In the genomic region with DNA sequence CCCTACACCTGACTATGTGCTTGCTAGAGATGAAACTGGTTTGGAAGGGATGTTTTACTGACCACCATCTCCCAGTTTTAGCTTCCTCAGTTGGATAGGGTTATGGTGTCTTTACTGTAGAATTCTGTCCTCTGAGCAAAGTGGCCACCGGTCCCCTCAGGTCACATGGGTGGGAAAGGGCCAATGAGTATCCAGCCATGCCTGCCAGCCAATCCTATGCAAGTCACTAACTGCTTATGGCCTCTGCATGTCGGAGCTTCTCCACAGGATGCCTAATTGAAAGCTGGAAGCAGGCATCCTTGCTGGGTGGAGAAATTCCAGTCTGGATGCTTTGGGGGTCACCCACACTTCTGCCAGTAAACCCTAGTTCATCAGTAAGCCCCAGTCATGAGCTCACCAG, we compare ENCODE assay signal across 9 mouse cellular contexts. TPM values are rescaled to one million over a fixed set of nuclear protein-coding genes. Genes with fewer than 3 reads are reported as not detected.
A peak's percentile ranks its signal among the peaks of the same experiment; 100 is the strongest.
DNase-seq lines count a peak whose midpoint lies in the region; ATAC-seq and TF ChIP-seq lines count a peak whose summit lies in the region.
"Had no signal": no experiment of that assay in that cellular context is flagged by ENCODE, and none has a peak within 500 bp of the region (broad histone marks: within the 10 kb centered on the region; RNA-seq: fewer than 3 reads in every experiment).

No protein-coding gene starts in this region.

- H3K9me3 ChIP-seq in heart, embryonic 10.5 days = no peaks in the 10 kb centered on the region
- H3K9me3 ChIP-seq in hindbrain, embryonic 12.5 days (replicated peaks) = no peaks in the 10 kb centered on the region
- H3K9me3 ChIP-seq in midbrain, embryonic 13.5 days = no peaks in the 10 kb centered on the region

- intact Hi-C loops in heart, adult 2 months (cut with DNase I) = no loop called here

- WGBS in heart, embryonic 10.5 days = 3% methylated on average over 2 of the region's 2 CpGs
- 7% methylated on average over 2 of the region's 2 CpGs for WGBS in heart, adult 2 months
- WGBS in hindbrain, embryonic 12.5 days = 0% methylated on average over 2 of the region's 2 CpGs
- WGBS in midbrain, embryonic 13.5 days = 2% methylated on average over 2 of the region's 2 CpGs

- DNase-seq in heart, embryonic 10.5 days (ENCODE audit: low spot score) = peak; percentile 88
- DNase-seq in heart, adult 2 months = no peak
- DNase-seq in R1 (ENCODE audit: low read depth, low spot score) = peak; percentile 88
- no peak for DNase-seq in ovary, postnatal 10 days (ENCODE audit: low spot score)
- DNase-seq in cerebellum, adult 11 months = no peak

- H3K27ac ChIP-seq in heart, embryonic 10.5 days = no peak overlapping the region
- H3K27ac ChIP-seq in heart, adult 2 months = no peak overlapping the region
- no peak overlapping the region for H3K27ac ChIP-seq in hindbrain, embryonic 12.5 days
- no peak overlapping the region for H3K27ac ChIP-seq in midbrain, embryonic 13.5 days

- peaks cover 43% of the 10 kb centered on the region for H3K36me3 ChIP-seq in heart, embryonic 10.5 days
- no peaks in the 10 kb centered on the region; the same call in 1 of the 2 replicates for H3K36me3 ChIP-seq in heart, adult 2 months (ENCODE audit: control insufficient read depth, insufficient read depth, low read length)
- H3K36me3 ChIP-seq in hindbrain, embryonic 12.5 days = peaks cover 37% of the 10 kb centered on the region
- H3K36me3 ChIP-seq in midbrain, embryonic 13.5 days = peaks cover 37% of the 10 kb centered on the region

- H3K27me3 ChIP-seq in heart, embryonic 10.5 days (ENCODE audit: insufficient read depth, poor library complexity, severe bottlenecking) = no peaks in the 10 kb centered on the region
- no peaks in the 10 kb centered on the region for H3K27me3 ChIP-seq in heart, adult 2 months (ENCODE audit: control insufficient read depth, insufficient read depth, low read length)
- H3K27me3 ChIP-seq in hindbrain, embryonic 12.5 days = peaks cover 6% of the 10 kb centered on the region; the same call in 1 of the 2 replicates
- H3K27me3 ChIP-seq in midbrain, embryonic 13.5 days = no peaks in the 10 kb centered on the region

- H3K9ac ChIP-seq in heart, adult 2 months (ENCODE audit: low read depth, low read length) = no peak overlapping the region
- H3K9ac ChIP-seq in hindbrain, embryonic 12.5 days = no peak overlapping the region
- H3K9ac ChIP-seq in midbrain, embryonic 13.5 days (replicated peaks) = peak overlapping the region; percentile 23; the same call in 1 of the 2 replicates

- H3K4me3 ChIP-seq in heart, embryonic 10.5 days = peak overlapping the region; percentile 6; the same call in 1 of the 2 replicates
- no peak overlapping the region for H3K4me3 ChIP-seq in heart, adult 2 months
- no peak overlapping the region for H3K4me3 ChIP-seq in hindbrain, embryonic 12.5 days
- H3K4me3 ChIP-seq in midbrain, embryonic 13.5 days (replicated peaks) = no peak overlapping the region
- H3K4me3 ChIP-seq: erythroblast, embryonic 14.5 days had no signal

- ATAC-seq in hindbrain, embryonic 12.5 days (ENCODE audit: low FRiP score) = 0 out of 2 replicates have a peak, but pooled peaks have one; percentile 52
- ATAC-seq in midbrain, embryonic 13.5 days = peak; percentile 60; the same call in 1 of the 2 replicates
- no peak for ATAC-seq in inflammation-experienced regulatory T-cells, adult 6 months

- no peak for TF ChIP-seq POLR2A in heart, adult 2 months (IDR thresholded peaks at IDR 0.05; ENCODE audit: insufficient read depth, low read depth, low read length)

- no peak for TF ChIP-seq EP300 in heart, adult 2 months (IDR thresholded peaks at IDR 0.05; ENCODE audit: insufficient read depth, low read depth, low read length)

- H3K79me2 ChIP-seq in heart, adult 2 months (replicated peaks; ENCODE audit: control insufficient read depth, insufficient read depth, low read length) = no peaks in the 10 kb centered on the region

- TF ChIP-seq CTCF in heart, adult 2 months (IDR thresholded peaks at IDR 0.05) = no peak

- peak overlapping the region; percentile 26 for H3K4me2 ChIP-seq in hindbrain, embryonic 12.5 days (replicated peaks)
- peak overlapping the region; percentile 39 for H3K4me2 ChIP-seq in midbrain, embryonic 13.5 days (replicated peaks)

- H3K4me1 ChIP-seq in heart, embryonic 10.5 days = peaks cover 8% of the 10 kb centered on the region; the same call in 1 of the 2 replicates
- H3K4me1 ChIP-seq in heart, adult 2 months (ENCODE audit: control insufficient read depth, insufficient read depth, low read length) = no peaks in the 10 kb centered on the region
- H3K4me1 ChIP-seq in hindbrain, embryonic 12.5 days = peaks cover 5% of the 10 kb centered on the region; the same call in 1 of the 2 replicates
- H3K4me1 ChIP-seq in midbrain, embryonic 13.5 days (replicated peaks) = peaks cover 11% of the 10 kb centered on the region

RNA-seq across cellular contexts. Expression of gene Rbx1, which starts 10.5 kb away (rescaled TPM):
- 461 and 481 TPM in 2 replicates for polyA plus RNA-seq in heart, embryonic 10.5 days (2016; fragmentation: Nextera tagmentation; extraction: Ambion mirVana)
- total RNA-seq in heart, adult 2 months (2021) = 100 to 1,000 TPM; 106 to 122 TPM
- polyA plus RNA-seq in heart, adult 2 months (2012; rRNA removed) = 67.8 and 96.1 TPM in 2 replicates
- 465 and 485 TPM in 2 replicates for polyA plus RNA-seq in hindbrain, embryonic 12.5 days (2016; fragmentation: Nextera tagmentation; extraction: Ambion mirVana)
- polyA plus RNA-seq in midbrain, embryonic 13.5 days (2015; fragmentation: Nextera tagmentation; extraction: Ambion mirVana) = 511 and 563 TPM in 2 replicates
- 100 to 1,000 TPM; 313 to 388 (median 382) TPM for polyA plus RNA-seq in inflammation-experienced regulatory T-cells, adult 6 months (2017; shearing (Covaris generic))

Comparison
In these comparisons a context has a peak if more than half of its experiments do, and no peak if none do; other contexts are left out.
1. DNase-seq: peak in heart, embryonic 10.5 days (single experiment) and R1 (single experiment); none in heart, adult 2 months (0 of 2), ovary, postnatal 10 days (single experiment) and cerebellum, adult 11 months (single experiment).